Mouse (Mus musculus) ovary, postnatal 14 days (tissue): ENCODE data around the gene Cdk2ap2.
"Not testable (repeated sequence)": the region's sequence is repeated elsewhere in the genome, so short reads cannot be mapped to it uniquely, and the experiment has no call there.

Experiments used
- DNase-seq: peaks from one replicate; pipeline ENCODE4 v3.0.0; 2022; ENCODE audit warnings: low spot score

The Cdk2ap2 gene

DNA sequence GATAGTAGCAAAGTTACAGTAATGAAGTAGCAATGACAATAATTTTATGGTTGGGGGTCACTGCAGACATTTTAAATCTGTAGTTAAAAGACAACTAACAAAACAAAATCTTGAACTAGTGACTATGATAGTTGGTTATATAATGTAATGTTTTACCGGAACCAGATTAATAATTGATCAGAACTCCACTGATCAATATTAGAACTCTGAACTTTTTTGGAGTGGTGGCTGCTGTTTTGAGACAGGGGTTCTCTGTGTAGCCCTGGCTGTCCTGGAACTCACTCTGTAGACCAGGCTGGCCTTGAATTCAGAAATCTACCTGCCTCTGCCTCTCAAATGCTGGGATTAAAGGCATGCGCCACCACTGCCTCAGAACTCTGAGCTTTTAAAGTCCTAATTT is 28.7 kb upstream of the Cdk2ap2 start:
- not testable (repeated sequence) for DNase-seq

DNA sequence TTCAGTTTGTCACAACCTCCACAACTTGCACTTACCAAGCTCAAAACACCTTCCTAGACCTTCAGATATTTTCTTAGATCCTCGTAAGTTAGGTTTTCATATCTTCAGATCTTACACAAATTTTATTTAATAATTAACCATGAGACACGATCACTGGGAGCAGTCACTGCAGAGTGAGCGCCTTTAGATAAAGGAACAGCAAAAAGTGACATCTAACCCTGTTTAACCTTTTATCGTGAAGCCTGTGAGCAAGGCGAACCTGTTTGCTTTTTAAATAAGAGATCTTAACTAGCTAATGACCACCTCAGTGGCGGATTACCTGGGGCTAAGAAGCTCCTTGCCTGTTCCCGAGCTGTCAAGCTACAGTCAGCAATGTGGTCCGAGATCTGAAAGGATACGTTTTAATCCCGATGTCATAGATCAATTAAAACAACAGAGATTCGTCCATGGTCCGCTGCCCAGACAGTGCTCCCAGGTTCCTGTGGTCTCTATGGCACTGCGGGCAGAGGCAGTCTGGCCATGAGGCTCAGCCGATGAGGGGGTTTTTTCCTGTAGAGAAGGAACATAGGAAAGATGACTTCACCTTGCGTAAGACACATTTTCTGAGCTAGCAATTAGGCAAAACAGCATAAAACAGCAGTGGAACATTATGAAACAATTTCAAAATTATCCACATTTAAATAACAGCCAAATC is 28.1 kb upstream of the Cdk2ap2 start:
- DNase-seq = no peak

DNA sequence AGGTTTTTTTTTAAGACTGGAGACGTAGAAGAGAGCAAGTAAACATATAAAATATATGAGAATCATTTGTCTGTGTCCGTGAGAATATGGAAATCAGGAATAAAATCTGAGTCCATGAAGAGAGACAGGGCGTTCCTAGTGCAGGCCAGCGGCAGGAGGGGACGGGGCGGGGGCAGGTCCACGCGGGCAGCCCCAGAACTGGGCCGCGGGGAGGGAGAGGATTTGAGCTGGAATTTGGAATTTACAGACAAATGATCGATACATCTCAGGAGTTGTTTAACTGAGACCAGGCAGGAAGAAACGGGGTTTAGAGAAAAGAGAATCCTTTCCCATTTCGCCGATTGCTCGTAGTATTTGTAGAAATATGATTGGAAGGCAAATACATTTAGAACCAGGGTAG is 26.7 kb upstream of the Cdk2ap2 start:
- DNase-seq = no peak

DNA sequence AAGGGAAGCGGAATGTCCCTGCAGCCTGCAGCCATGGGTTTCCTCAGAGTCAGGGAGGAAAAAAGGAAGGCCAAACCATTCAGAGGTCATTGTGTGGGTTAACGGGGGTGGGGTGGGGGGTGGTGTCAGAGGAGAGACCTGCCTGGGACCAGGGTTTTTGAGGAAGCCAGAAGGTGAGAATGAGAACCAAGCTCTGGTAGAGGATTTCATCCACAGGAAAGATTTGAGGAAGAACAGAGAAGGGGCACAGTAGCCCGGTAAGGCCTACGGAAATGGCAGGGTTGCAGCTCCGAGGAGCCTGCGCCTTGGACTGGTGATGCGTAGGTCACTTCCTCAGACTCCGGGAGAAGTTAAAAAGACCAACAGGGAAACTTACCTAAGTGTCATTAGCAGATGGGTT is 26.2 kb upstream of the Cdk2ap2 start:
- no peak for DNase-seq

DNA sequence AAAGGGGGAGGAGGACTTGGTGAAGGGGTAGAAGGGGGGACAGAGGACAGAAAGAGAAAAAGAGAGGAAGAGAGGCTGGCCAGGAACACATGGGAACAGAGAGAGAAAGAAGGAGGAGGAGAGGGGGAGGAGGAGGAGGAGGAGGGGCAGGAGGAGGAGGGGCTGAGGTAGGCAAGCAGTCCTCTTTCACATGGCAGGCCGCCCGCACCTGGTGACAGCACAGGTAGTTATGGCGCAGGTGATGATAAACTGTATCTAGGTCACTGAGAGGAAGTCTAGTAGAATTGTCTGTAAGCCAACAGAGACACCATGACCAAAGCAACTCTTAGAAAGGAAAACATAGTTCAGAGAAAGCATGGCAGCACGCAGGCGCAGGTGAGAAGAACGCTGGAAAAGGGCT is 25.6 kb upstream of the Cdk2ap2 start:
- DNase-seq = no peak

DNA sequence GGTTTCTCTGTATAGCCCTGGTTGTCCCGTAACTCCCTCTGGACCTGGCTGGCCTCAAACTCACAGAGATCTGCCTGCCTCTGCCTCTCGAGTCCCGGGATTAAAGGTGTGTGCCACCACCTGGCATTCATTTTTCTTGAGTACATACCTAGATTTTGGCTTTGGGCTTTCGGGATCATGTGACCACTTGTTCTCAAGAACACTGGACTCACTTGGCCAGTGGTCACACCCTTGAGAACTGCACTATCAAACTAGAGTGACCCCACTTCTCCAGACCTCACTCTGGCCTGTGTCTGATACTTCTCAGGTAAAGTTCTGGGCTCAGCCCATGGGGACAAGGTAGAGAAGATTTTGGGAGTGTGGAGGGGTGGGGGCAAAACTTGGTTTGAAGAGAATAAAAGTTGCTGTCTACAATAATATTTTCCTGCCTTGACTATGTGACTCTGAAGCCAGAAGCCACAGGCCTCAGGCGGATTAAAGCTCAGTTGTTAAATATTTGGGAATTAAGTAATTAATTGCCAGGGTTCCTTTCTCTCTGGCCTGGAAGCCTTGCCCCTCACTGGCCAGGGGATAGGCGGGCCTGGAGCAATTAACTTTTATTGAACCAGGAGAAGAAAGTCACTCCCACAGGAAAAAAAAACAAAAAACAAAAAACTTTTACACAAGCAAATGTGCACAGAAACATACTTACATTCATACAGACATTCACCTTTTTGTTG is 24.1 kb upstream of the Cdk2ap2 start:
- DNase-seq = no peak

DNA sequence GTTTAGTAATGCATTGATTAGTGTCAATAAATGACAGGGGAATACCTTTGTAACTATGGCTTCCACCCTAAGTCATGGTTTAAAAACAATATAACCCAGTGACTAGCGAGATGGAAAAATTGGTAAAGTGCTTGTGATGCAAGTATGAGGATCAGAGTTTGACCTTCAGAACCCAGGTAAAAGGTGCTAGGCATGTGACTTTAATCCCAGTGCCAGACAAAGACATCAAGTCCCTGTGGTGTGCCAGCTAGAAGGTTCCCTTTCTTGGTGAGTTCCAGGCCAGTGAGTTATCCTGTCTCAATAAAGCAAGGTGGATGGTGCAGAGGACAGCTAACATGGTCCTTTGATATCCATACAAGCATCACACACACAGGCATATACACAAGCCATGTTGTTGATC is 21.5 kb upstream of the Cdk2ap2 start:
- DNase-seq = no peak

DNA sequence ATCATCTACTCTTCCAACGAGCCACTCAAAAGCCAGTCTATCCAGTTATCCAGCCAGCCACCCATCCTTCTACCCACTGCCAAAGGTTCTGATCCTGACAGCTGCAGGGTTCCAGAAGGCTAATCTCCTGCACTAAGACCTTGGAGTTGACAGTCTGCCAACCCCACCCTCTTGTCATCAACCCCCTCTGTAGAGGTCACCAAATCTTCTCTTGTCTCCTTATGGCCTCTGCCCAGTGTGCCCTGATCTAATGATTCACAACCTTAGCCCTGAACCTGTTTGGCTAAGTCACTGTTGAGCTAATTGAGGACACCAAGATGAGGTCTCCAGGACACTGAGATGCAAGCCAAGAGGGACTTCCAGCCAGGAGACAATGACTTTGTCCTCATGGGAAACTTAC is 17.4 kb upstream of the Cdk2ap2 start:
- no peak for DNase-seq

DNA sequence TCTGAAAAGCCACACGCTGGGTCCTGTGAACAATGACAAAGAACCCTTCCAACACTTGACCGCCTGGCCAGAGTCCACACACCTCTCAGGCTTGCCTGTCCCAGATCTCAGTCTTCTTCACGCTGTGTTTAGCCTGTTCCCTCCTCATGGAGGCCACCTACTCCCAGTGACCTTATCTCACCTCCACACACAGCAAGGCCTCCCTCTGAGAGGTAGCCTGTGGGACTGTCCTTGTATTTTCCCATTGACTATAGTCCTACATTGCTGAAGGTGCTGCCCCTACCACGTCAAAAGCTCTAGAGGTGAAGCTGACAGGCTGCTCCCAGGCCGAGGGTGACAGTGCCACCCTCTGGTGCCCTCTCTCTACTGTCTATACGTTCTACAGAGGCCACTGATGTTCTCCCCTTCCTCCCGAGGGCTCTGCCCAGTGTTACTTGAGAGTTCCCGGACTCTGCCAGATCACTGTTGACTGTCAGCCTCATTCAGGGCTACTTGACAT is 16.4 kb upstream of the Cdk2ap2 start:
- no peak for DNase-seq

DNA sequence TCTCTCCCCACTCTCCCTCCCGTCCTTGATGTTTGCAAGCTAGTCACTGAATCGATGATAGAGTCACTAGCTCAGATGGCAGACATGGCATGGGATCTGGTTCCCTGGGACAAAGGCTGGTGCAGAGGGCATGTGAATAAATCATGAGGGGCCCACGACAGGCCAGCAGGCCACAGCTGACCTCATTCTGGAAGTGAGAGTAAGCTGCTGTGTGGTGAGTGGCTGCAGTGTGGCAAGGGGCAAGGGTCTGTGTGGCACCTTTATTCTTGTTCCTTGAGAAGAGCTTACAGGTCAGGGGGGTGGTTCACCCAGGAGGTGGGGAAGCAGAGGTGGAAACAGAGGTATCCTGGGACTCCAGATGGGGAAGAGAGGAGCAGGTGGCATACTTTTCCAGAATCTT is 15.6 kb upstream of the Cdk2ap2 start, which contains the start of gene Cabp2:
Gene Cabp2, plus strand, starts transcription at position 185 of the 400 bp plus-strand sequence.
- no peak for DNase-seq

DNA sequence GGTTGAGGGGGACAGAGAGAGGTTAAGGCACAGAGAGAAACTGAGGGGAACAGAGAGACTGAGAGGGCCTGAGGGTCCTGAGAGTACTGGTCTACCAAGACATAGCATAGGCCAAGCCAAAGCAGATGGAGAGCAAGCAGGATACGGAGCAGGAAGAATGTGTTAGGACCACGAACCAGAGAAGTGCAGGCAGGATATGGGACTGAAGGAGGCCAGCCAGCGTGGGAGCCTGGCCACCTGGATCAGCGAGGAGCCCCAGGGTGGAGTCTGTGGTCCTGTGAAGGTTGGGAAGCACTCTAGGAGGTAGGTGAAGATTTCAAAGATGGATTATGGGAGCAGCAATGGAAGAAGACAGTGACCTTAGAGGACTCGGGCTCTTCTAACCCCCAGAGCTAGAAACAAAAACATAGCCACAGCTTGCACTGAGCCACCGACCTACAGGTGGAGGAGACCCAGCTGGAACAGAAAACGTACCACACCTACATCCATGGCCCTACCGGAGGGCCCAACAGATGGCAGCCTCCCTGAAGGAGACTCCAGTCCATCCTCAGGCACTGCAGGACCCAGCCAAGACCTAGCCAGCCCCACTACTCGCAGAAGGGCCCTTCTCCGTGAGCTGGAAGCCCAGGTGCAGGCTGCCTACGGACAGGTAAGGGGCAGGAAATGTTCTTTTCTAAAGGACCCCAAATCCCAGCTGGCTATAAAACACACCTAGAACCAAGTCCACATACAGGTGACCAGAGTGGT is 14.6 kb upstream of the Cdk2ap2 start:
- no peak for DNase-seq

DNA sequence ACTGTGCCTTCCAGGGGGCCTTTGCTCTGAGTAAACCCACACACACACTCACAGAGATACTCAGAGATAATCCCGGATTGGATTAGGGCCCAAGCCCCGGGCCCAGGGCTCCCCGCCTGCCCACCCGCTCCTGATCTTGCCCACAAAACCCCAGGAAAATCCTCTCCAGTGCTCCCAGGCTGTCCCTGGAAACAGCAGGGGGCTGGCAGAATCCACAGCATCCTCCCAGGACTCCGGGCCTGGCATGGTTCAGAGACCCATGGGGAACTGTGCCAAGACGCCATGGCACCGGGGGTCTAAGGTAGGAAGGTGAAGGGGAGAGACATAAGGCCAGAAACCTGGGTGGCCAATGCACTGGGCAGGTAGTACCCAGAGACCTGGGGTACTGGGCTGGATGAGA is 13.7 kb upstream of the Cdk2ap2 start:
- no peak for DNase-seq

DNA sequence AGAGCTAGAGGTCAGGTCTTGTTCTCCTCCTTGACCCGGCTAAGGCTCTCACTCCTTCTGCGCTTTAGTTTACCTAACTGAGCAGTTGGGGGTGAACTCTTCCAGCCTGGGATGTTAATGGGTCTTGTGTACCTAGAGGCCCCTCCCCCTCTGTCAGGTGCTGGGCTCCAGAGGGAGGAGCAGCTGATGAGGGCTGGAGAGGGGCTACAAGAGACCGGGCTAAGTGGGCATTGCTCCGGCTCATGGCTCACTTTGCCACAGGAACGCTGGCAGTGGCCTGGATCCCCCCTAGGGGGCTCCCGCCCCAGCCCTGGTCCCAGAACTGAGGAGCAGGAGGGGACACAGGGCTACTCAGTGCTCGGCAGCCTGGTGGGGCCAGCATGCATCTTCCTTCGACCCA is 13.2 kb upstream of the Cdk2ap2 start:
- no peak for DNase-seq

DNA sequence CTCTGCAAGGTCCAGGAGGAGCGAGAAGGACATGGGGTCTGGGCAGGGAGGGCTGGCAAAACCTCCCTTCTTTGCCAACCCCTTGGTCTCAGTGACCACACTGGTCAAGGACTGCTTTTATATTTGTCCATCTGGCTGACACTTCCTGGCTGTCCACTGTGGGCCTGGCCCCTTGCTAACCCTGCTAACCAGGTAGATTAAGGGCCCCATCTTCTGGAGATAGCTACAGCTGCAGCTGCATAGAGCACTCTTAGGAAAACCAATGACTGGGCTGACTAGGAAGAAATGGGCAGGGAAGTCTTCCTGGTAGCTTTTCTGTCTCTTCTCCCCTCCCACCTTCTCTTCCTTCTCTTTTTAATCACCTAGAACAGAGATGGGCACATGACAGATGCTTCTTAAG is 12.0 kb upstream of the Cdk2ap2 start:
- DNase-seq = no peak

DNA sequence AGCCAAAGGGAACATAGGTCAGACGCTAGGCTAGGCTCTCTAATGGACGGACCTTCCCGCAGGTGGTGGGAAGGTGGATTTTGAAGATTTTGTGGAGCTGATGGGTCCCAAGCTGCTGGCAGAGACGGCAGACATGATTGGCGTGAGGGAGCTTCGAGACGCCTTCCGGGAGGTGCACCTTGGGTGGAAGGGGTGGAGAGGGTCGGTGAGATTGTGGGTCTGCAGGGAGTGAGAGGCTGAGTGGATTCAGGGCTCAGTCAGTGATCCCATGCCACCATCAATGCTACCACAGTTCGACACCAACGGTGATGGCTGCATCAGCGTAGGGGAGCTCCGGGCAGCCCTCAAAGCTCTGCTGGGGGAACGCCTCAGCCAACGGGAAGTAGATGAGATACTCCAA is 10.8 kb upstream of the Cdk2ap2 start:
- DNase-seq = no peak

DNA sequence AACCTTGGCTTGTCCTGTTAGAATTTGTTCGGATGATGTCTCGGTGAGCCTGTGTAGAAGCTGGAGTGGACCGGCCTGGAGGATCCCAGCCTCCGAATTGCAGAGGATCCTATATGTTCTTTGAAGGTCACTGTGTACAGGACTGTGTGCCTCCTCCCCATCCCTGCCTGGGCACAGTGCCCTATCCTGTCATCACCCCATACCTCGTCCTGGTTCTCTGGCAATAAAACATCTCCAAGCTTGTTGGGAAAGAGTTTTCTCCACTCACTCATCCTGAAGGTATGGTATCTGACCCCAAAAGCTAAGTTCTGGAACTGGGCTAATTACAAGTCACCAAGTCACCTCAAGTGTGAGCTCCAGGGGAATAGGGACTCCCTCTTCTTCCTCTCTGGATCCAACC is 9.9 kb upstream of the Cdk2ap2 start:
- DNase-seq = no peak

DNA sequence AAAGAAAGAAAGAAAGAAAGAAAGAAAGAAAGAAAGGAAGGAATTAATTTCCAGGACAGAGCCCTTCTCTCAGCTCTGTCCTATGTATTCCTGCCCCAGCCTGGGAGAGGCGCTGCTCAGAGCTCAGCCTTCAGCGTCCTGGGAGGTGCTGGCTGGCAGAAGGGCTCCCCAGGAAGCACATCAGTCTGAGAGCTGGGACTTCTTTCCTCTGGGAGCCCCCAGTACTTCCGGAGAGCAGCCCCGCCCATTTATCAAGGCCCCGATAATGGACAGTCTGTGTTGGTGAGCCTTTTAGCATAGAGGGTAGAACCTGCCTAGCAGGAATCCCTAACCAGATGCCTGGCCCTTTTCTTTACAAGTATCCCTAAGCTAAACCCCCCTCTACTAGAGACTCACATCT is 8.8 kb upstream of the Cdk2ap2 start:
- DNase-seq = no peak

DNA sequence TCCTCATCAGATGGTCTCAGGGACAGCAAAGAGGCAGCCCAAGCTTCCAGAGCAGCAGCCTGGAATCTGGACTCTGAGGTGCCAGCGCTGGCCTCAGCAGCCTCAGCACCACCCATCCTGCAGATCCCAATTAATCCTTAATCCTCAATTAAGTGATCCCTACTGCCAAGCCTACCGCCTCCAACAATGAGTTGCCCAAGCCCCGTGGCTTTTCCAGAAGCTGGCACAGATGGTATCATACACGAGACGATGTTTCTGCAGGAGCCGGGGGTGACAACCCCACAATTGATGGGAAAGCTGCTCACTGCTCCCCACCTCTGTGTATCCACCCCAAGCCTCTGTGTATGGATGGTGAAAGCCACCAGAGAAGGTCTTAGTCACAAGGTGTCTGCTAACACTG is 7.9 kb upstream of the Cdk2ap2 start:
- no peak for DNase-seq

DNA sequence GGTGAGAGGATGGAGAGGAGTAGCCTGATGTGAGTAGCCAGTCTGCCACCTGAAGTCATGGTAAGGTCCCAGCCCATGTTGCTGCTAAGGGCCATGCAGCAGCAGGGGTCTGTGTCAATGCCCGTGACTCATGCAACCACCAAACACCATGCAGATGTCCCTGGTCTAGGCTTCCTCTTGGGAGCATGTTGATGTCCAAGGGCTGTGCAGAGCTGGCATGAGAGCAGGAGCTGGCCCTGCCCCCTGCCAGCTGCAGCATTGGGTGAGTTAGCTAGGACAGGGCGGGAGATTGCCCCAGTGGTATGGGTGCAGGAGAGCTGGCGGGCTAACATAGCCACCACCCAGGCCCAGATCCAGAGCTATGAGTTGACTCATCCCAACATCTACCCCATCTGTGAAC is 6.5 kb upstream of the Cdk2ap2 start:
- DNase-seq = no peak

DNA sequence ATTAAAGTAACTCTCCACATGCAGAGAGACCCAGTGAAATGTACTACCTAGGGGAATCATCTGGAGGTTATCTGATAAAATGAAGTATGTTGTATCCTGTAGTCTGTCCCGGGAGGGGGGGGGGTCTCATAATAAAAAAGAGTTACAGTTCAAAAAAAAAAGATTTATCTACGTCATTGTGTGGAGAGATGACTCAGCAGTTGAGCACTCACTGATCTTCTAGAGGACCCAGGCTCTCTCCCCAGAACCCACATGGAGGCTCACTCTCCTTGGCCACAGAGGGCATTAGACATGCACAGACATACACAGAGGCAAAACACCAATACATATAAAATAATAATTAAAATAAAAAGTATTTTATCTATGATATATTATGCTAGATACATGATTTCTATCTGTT is 5.6 kb upstream of the Cdk2ap2 start:
- no peak for DNase-seq

DNA sequence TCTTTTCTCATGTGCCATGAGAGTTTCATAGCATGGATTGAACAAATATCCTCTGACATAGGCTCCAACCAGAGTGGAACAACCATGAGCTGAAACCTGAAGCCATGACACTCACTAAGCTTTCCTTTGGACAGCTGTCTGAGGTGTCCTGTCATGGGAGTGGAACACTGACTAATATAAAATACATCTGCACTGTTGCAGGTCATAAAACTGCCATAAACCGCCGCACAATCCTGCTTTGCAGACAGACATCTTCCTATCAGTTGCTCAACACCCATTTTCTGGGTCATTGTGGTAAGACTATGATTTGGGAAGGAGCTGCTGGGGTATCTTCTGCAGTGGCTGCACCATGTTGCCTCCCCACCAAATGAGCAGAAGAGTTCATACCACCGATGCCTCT is 4.2 kb upstream of the Cdk2ap2 start:
- no peak for DNase-seq

DNA sequence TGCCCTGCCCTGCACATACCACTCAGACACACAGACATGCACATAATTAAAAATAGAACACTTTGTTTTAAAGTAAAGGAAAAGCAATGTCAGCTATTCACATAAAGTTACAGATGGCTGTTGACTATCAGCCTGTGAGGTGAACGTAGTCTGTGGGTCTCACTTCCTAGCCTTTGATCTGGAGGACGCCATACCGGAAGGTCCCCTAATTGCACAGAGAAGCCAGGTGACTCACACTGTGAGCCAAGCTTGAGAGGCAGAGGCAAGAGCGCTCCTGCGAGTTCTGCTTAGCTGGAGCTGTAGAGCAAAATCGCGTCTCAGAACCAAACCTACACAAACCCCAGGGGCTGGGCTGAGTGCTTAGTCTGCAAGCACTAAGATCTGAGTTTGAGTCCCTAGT is 3.2 kb upstream of the Cdk2ap2 start:
- DNase-seq = no peak

DNA sequence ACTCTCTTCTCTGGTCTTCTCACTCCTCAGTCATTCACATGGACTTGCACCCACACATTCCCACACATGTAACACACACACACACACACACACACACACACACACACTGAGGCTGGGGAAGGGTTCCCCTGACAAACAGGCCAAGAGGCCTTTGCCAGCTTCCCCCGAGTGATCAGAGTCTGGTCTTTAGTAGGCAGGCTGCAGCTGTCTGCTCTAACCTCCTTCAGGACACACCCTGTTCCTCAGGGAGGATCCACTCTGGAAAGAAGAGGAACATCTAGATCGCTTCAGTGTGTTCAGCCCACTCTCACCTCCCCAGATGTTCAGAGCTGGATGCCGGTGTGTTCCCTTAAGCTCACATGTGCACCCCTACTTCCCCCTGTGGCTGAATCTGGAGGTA is 2.6 kb upstream of the Cdk2ap2 start:
- DNase-seq = no peak
